Mouse (Mus musculus): ENCODE measurements around the gene Sorl1.
A peak's percentile ranks its signal among the peaks of the same experiment; 100 is the strongest.

Sorl1 gene

GRCm38 (mm10) chr9:42019308-42020031, 104.6 kb downstream of the Sorl1 start:
- no peak for DNase-seq (ENCODE audit: extremely low spot score, low read depth, low spot score)

- DNase-seq (ENCODE audit: extremely low spot score, low read depth, low spot score): no peak
Observed at GRCm38 (mm10) chr9:42008501-42008900, 115.6 kb downstream of the Sorl1 start.

- DNase-seq (ENCODE audit: extremely low spot score, low read depth, low spot score): no peak
Observed at GRCm38 (mm10) chr9:42005101-42005500, 119.0 kb downstream of the Sorl1 start.

GRCm38 (mm10) chr9:42004140-42004539, 120.0 kb downstream of the Sorl1 start:
- no peak for DNase-seq (ENCODE audit: extremely low spot score, low read depth, low spot score)

- DNase-seq (ENCODE audit: extremely low spot score, low read depth, low spot score): peak; percentile 14
Observed at GRCm38 (mm10) chr9:41999498-42000473, 124.3 kb downstream of the Sorl1 start.

- no peak for DNase-seq (ENCODE audit: extremely low spot score, low read depth, low spot score)
Observed at GRCm38 (mm10) chr9:41995278-41995677, 128.8 kb downstream of the Sorl1 start.

GRCm38 (mm10) chr9:41993821-41994220, 130.3 kb downstream of the Sorl1 start:
- no peak for DNase-seq (ENCODE audit: extremely low spot score, low read depth, low spot score)

DNA sequence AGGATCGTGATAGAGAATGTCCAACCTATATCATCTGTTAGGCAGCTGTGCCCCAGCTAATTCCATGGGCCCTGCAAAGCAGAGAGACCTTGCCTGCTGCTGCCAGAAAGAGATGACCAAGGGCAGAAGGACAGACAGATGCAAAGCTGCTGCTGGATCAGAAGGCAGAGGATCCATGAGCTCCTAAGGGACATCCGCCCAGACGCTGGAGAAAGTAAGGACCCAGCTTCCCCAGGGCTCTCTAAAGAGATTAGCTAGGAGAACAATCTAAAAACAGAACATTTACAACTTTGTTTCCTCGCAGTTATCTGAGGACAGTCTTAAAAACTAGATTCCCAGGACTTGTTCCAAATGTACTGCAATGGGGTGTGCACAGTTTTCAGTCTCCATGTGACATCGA, 131.3 kb downstream of the Sorl1 start:
- DNase-seq (ENCODE audit: extremely low spot score, low read depth, low spot score): no peak

DNA sequence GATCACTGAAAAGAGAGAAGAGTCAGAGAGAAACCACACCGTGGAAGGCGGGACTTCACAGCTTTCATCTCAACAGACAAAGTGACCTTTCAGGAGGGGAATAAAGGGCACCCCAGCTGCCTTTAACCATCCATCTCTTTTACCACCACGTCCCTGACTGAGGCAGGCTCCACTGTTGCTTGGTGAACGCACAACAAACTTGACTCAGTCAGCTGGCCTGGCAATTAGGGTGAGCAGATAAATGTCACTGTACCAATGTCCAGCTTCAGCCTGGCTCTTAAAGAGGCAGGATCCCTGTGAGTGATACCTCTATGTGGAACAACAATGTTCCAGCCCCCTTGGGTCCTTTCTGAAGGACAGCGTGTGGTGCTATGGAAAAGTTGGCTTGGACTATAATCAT, 138.5 kb downstream of the Sorl1 start:
- no peak for DNase-seq (ENCODE audit: extremely low spot score, low read depth, low spot score)

DNA sequence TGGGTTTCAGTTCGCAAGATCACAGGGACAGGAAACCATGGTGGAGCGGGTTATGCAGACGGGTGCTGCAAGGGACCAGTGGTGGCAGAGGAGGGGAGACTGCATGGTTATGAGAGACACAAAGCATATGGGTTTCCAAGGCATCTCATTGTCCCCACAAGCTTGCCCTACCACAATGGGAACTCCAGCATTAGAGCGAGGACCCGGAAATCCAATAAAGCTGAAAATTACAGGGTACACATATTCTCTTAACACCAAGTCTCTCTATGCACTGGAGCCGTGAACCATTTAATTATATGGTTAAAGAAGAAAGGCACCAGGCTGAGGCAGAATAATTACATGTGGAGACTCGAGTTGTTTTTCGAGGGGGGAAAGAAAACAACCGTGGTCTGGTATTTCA, 139.0 kb downstream of the Sorl1 start:
- no peak for DNase-seq (ENCODE audit: extremely low spot score, low read depth, low spot score)

GRCm38 (mm10) chr9:41984306-41984705, 139.8 kb downstream of the Sorl1 start:
- DNase-seq (ENCODE audit: extremely low spot score, low read depth, low spot score): no peak

GRCm38 (mm10) chr9:41983286-41983685, 140.8 kb downstream of the Sorl1 start:
- DNase-seq (ENCODE audit: extremely low spot score, low read depth, low spot score): no peak

DNA sequence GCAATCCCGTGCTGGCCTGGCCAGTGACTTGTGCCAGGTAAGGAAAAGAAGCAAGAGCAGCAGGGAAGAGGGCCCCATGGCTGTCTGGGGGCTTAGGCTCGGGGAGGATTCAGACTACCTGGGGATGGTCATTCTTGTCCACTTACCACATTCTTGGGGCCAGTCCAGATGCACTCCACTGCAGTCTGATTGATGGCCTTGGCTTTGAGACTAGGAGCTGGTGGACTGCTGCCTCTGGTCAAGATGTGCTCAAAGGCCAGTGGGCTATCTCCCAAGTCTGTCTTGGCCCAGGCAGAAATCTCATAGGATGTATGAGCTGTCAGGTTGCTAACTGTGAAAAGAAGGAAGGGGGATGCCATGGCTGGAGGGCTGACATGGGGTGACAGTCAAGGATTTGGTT, 141.3 kb downstream of the Sorl1 start:
- DNase-seq (ENCODE audit: extremely low spot score, low read depth, low spot score): no peak

GRCm38 (mm10) chr9:41982023-41982422, 142.1 kb downstream of the Sorl1 start:
- DNase-seq (ENCODE audit: extremely low spot score, low read depth, low spot score): no peak

- DNase-seq (ENCODE audit: extremely low spot score, low read depth, low spot score): no peak
Observed at GRCm38 (mm10) chr9:41981306-41981705, 142.8 kb downstream of the Sorl1 start.

DNA sequence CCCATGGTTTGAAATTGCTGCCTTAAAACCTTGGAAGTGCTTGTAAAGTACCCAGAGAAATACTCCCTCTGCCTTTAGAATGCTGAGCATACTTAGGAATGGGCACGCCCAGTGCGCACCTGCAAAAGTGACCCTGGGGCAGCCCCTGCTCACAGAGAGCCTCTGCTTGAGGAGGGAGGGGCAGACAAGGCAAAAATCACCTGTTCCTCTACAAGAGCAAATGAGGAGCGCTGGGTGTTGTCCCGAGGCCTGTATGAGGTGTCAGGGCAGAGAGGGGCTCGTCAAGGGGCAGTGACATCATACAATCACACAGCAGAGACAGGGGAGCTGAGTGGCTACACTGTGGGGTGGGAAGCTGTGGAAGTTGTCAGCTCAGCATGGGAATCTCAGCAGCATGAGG, 143.3 kb downstream of the Sorl1 start:
- DNase-seq (ENCODE audit: extremely low spot score, low read depth, low spot score): no peak

- DNase-seq (ENCODE audit: extremely low spot score, low read depth, low spot score): no peak
Observed at GRCm38 (mm10) chr9:41978366-41978765, 145.7 kb downstream of the Sorl1 start.

- DNase-seq (ENCODE audit: extremely low spot score, low read depth, low spot score): no peak
Observed at GRCm38 (mm10) chr9:41975968-41976367, 148.1 kb downstream of the Sorl1 start.

- DNase-seq (ENCODE audit: extremely low spot score, low read depth, low spot score): no peak
Observed at GRCm38 (mm10) chr9:41974661-41975060, 149.4 kb downstream of the Sorl1 start.

- no peak for DNase-seq (ENCODE audit: extremely low spot score, low read depth, low spot score)
Observed at GRCm38 (mm10) chr9:41973775-41974657, 150.1 kb downstream of the Sorl1 start.

- no peak for DNase-seq (ENCODE audit: extremely low spot score, low read depth, low spot score)
Observed at GRCm38 (mm10) chr9:41969961-41970360, 154.1 kb downstream of the Sorl1 start.

Data from hindlimb bud, embryonic 11.5 days (tissue).